Mouse (Mus musculus) CH12.LX (cell line): ENCODE data around the gene Ctbs. TPM values are rescaled to one million over a fixed set of nuclear protein-coding genes. Genes with fewer than 3 reads are reported as not detected.

Experiments
- DNase-seq: peaks from one replicate; pipeline ENCODE4 v3.0.0-alpha.2; 2013; ENCODE audit errors: extremely low read depth
- H3K27ac ChIP-seq: 2 replicates; pipeline ENCODE4 v1.5.1; 2012; ENCODE audit warnings: low read depth, mild to moderate bottlenecking, control low read depth, moderate library complexity; ENCODE audit not compliant: insufficient read depth
- H3K27me3 ChIP-seq: replicated peaks from 2 replicates; pipeline ENCODE3; 2012; ENCODE audit warnings: inconsistent platforms
- H3K36me3 ChIP-seq, 2 experiments: replicated peaks in 1 of 2; 2 replicates each; pipeline versions ENCODE3 to v1.6.1; 2012; ENCODE audit warnings: inconsistent platforms in 1 of 2, low read length in 1 of 2, mild to moderate bottlenecking in 1 of 2, mixed read lengths in 1 of 2, moderate library complexity in 1 of 2; ENCODE audit not compliant: control insufficient read depth in 1 of 2, insufficient read depth in 1 of 2
- H3K4me1 ChIP-seq, 2 experiments: 2 replicates each; pipeline ENCODE4 v1.6.1; 2012; ENCODE audit warnings: inconsistent platforms in 1 of 2, moderate library complexity in 1 of 2; ENCODE audit not compliant: insufficient read depth in 2 of 2, control insufficient read depth in 1 of 2
- H3K4me2 ChIP-seq: 2 replicates; pipeline ENCODE4 v1.6.1; 2012; ENCODE audit warnings: low read depth, mild to moderate bottlenecking, control low read depth; ENCODE audit not compliant: poor library complexity, insufficient read depth, severe bottlenecking
- H3K4me3 ChIP-seq, 3 experiments: fragments of 150-350 bp in 1 of 3; sonication (generic) in 1 of 3; replicated peaks in 1 of 3; 2 replicates each; pipeline versions ENCODE3 to v1.5.1; 2011 to 2012; ENCODE audit warnings: low read depth in 2 of 3, low read length in 2 of 3, mild to moderate bottlenecking in 2 of 3, moderate library complexity in 2 of 3, control low read depth in 1 of 3, improper control_type of control experiment in 1 of 3, inconsistent platforms in 1 of 3, mixed read lengths in 1 of 3; ENCODE audit not compliant: poor library complexity in 1 of 3
- H3K79me2 ChIP-seq: replicated peaks from 2 replicates; pipeline ENCODE4 v1.6.1; 2012; ENCODE audit warnings: mild to moderate bottlenecking, moderate library complexity; ENCODE audit not compliant: control insufficient read depth, poor library complexity, insufficient read depth, severe bottlenecking; ENCODE audit errors: extremely low read depth
- H3K9ac ChIP-seq: 2 replicates; pipeline ENCODE4 v1.6.1; 2012; ENCODE audit warnings: low read depth, mild to moderate bottlenecking, control low read depth, moderate library complexity; ENCODE audit not compliant: insufficient read depth
- H3K9me3 ChIP-seq: replicated peaks from 2 replicates; pipeline ENCODE3; 2012; ENCODE audit warnings: low read length, inconsistent platforms, mixed read lengths
- BHLHE40 ChIP-seq: IDR thresholded peaks from 2 replicates; pipeline ENCODE4 v1.6.1; 2011; ENCODE audit warnings: mild to moderate bottlenecking, low read depth, low read length, improper control_type of control experiment
- CHD1 ChIP-seq: IDR thresholded peaks from 2 replicates; pipeline ENCODE4 v1.6.1; 2012; ENCODE audit warnings: low read depth, low read length, improper control_type of control experiment, inconsistent platforms
- CHD2 ChIP-seq: IDR thresholded peaks from 2 replicates; pipeline ENCODE4 v1.6.1; 2011; ENCODE audit warnings: low read length, improper control_type of control experiment
- CTCF ChIP-seq, 2 experiments: IDR thresholded peaks in 1 of 2; conservative IDR thresholded peaks in 1 of 2; 2 replicates each; pipeline ENCODE4 v1.5.1; 2011 to 2012; ENCODE audit warnings: low read depth in 2 of 2, low read length in 2 of 2, improper control_type of control experiment in 1 of 2, inconsistent platforms in 1 of 2, mild to moderate bottlenecking in 1 of 2, moderate library complexity in 1 of 2
- E2F4 ChIP-seq: IDR thresholded peaks from 2 replicates; pipeline ENCODE4 v1.6.1; 2011; ENCODE audit warnings: low read depth, low read length, improper control_type of control experiment; ENCODE audit not compliant: insufficient replicate concordance
- EP300 ChIP-seq: IDR thresholded peaks from 2 replicates; pipeline ENCODE4 v1.6.1; 2011; ENCODE audit warnings: low read length, improper control_type of control experiment
- ETS1 ChIP-seq: conservative IDR thresholded peaks from 2 replicates; pipeline ENCODE4 v1.6.1; 2012; ENCODE audit warnings: low read depth, mild to moderate bottlenecking, inconsistent platforms, low read length, improper control_type of control experiment, moderate library complexity
- GABPA ChIP-seq: IDR thresholded peaks from 2 replicates; pipeline ENCODE4 v1.6.1; 2012; ENCODE audit warnings: low read depth, low read length, improper control_type of control experiment, inconsistent platforms; ENCODE audit not compliant: insufficient replicate concordance
- HCFC1 ChIP-seq: IDR thresholded peaks from 2 replicates; pipeline ENCODE4 v1.6.1; 2012; ENCODE audit warnings: low read depth, mild to moderate bottlenecking, inconsistent platforms, low read length, improper control_type of control experiment
- IRF4 ChIP-seq: IDR thresholded peaks from 2 replicates; pipeline ENCODE4 v1.6.1; 2014; ENCODE audit warnings: low read depth, mild to moderate bottlenecking, inconsistent platforms, low read length, improper control_type of control experiment
- JUN ChIP-seq: IDR thresholded peaks from 2 replicates; pipeline ENCODE4 v1.6.1; 2011; ENCODE audit warnings: low read depth, mild to moderate bottlenecking, low read length, improper control_type of control experiment, moderate library complexity; ENCODE audit not compliant: insufficient read depth
- JUND ChIP-seq: conservative IDR thresholded peaks from 2 replicates; pipeline ENCODE4 v1.6.1; 2011; ENCODE audit warnings: low read depth, low read length, improper control_type of control experiment
- KAT2A ChIP-seq: IDR thresholded peaks from 2 replicates; pipeline ENCODE4 v1.6.1; 2012; ENCODE audit warnings: low read length, improper control_type of control experiment, inconsistent platforms; ENCODE audit not compliant: insufficient replicate concordance
- MAFK ChIP-seq: IDR thresholded peaks from 2 replicates; pipeline ENCODE4 v1.6.1; 2011; ENCODE audit warnings: low read length, improper control_type of control experiment; ENCODE audit not compliant: insufficient replicate concordance
- MAX ChIP-seq: IDR thresholded peaks from 2 replicates; pipeline ENCODE4 v1.6.1; 2011; ENCODE audit warnings: low read length, improper control_type of control experiment
- MEF2A ChIP-seq: IDR thresholded peaks from 2 replicates; pipeline ENCODE4 v1.6.1; 2014; ENCODE audit warnings: low read depth, mild to moderate bottlenecking, inconsistent platforms, low read length, improper control_type of control experiment, borderline replicate concordance
- RAD21 ChIP-seq: IDR thresholded peaks from 2 replicates; pipeline ENCODE4 v1.6.1; 2011; ENCODE audit warnings: low read depth, mild to moderate bottlenecking, low read length, improper control_type of control experiment, moderate library complexity
- SIN3A ChIP-seq: IDR thresholded peaks from 2 replicates; pipeline ENCODE4 v1.6.1; 2012; ENCODE audit warnings: low read length, improper control_type of control experiment, inconsistent platforms
- TBP ChIP-seq: conservative IDR thresholded peaks from 2 replicates; pipeline ENCODE4 v1.6.1; 2011; ENCODE audit warnings: low read depth, low read length, improper control_type of control experiment
- UBTF ChIP-seq: IDR thresholded peaks from 2 replicates; pipeline ENCODE4 v1.6.1; 2012; ENCODE audit warnings: low read depth, mild to moderate bottlenecking, inconsistent platforms, low read length, improper control_type of control experiment, moderate library complexity
- USF1 ChIP-seq: IDR thresholded peaks from 2 replicates; pipeline ENCODE4 v1.6.1; 2014; ENCODE audit warnings: low read depth, mild to moderate bottlenecking, inconsistent platforms, low read length, improper control_type of control experiment
- USF2 ChIP-seq: conservative IDR thresholded peaks from 2 replicates; pipeline ENCODE4 v1.6.1; 2011; ENCODE audit warnings: low read depth, low read length, improper control_type of control experiment
- ZMIZ1 ChIP-seq: IDR thresholded peaks from 2 replicates; pipeline ENCODE4 v1.6.1; 2012; ENCODE audit warnings: low read depth, mild to moderate bottlenecking, inconsistent platforms, low read length, improper control_type of control experiment
- ZNF384 ChIP-seq: IDR thresholded peaks from 2 replicates; pipeline ENCODE4 v1.6.1; 2012; ENCODE audit warnings: low read depth, low read length, improper control_type of control experiment, inconsistent platforms
- dilution Hi-C: fragments of 300-500 bp; cut with MboI; formaldehyde crosslinking; loops from 2 replicates; pipeline ENCODE4 v1.14.3; 2020; ENCODE audit warnings: low sequenced_read_pairs; ENCODE audit not compliant: extremely low pct_unique_long_range_greater_than_20kb, extremely low pct_ligation_motif_present
- in situ Hi-C: fragments of 300-500 bp; cut with MboI; formaldehyde crosslinking; loops from 3 replicates; pipeline ENCODE4 v1.14.3; 2019; ENCODE audit warnings: low sequenced_read_pairs, low pct_ligation_motif_present, low pct_unique_long_range_greater_than_20kb, mixed read lengths
- polyA plus RNA-seq: library from polyadenylated mRNA; unstranded; fragments of >175 nt; gene quantifications from 2 replicates; pipeline ENCODE4 v1.2.1, GENCODE M21; 2012; ENCODE audit warnings: low read depth; ENCODE audit not compliant: insufficient read length
- total RNA-seq, 2 experiments: library from RNA; depleted of rRNA; stranded (reverse); fragments of 300-350 nt in 1 of 2; fragments of >200 nt in 1 of 2; gene quantifications; 2 replicates each; pipeline ENCODE4 v1.2.3; 2012 to 2014

The Ctbs gene
- total and polyA plus RNA-seq, 3 experiments, result 21.4 to 48.8 (median 33.5) TPM

GRCm38 (mm10) chr3:146424306-146424900 is 25.2 kb upstream of the Ctbs start:
- in situ Hi-C loops (no loop called here), dilution Hi-C loops (no loop called here)
- DNase-seq, result no peak
- Histone ChIP-seq H3K79me2 (no peaks in the 10 kb centered on the region), H3K4me1 (no peaks in the 10 kb centered on the region), H3K9me3 (no peaks in the 10 kb centered on the region), H3K27me3 (no peaks in the 10 kb centered on the region), H3K36me3 (peaks cover 33 to 82% of the 10 kb centered on the region in 2 experiments), H3K4me2 (no peak overlapping the region), H3K9ac (no peak overlapping the region), H3K27ac (no peak overlapping the region), H3K4me3 (no peak overlapping the region)
- TF ChIP-seq E2F4 (no peak), CHD2 (no peak), USF1 (no peak), ZMIZ1 (no peak), GABPA (no peak), MEF2A (no peak), USF2 (no peak), RAD21 (no peak), MAFK (no peak), UBTF (no peak), ETS1 (no peak), BHLHE40 (no peak), HCFC1 (no peak), JUND (no peak), IRF4 (no peak)

- Histone ChIP-seq H3K36me3 (peaks cover 35 to 82% of the 10 kb centered on the region in 2 experiments), H3K4me1 (no peaks in the 10 kb centered on the region), H3K4me2 (no peak overlapping the region), H3K27ac (no peak overlapping the region), H3K4me3 (no peak overlapping the region), H3K27me3 (no peaks in the 10 kb centered on the region), H3K9ac (no peak overlapping the region), H3K9me3 (no peaks in the 10 kb centered on the region), H3K79me2 (no peaks in the 10 kb centered on the region)
- dilution Hi-C loops, result no loop called here
- no peak for DNase-seq
- TF ChIP-seq CHD1 (no peak), MEF2A (no peak), ZMIZ1 (no peak), TBP (no peak), UBTF (no peak), EP300 (no peak), ZNF384 (no peak), SIN3A (no peak), MAX (no peak), KAT2A (no peak), USF2 (no peak), JUN (no peak), CTCF (conservative IDR thresholded peaks at IDR 0.05 in 1 of 2, IDR thresholded peaks at IDR 0.05 in 1 of 2; ENCODE audit: low read depth in 2 of 2, low read length in 2 of 2) (no peak), USF1 (no peak)
- in situ Hi-C loops, result no loop called here
These were observed 23.7 kb upstream of the Ctbs start for GRCm38 (mm10) chr3:146425902-146426301.
